Mouse (Mus musculus) cortical plate, adult 2 months (tissue): ENCODE measurements at regions not wholly inside any gene's neighbourhood (a gene's known extent, or its start where the extent isn't known, plus 50 kb on each side); places are given as distances from the start of the nearest gene placed in this dataset.

Experiments used
- CTCF ChIP-seq: fragments of 200-500 bp; IDR thresholded peaks from 2 replicates; pipeline ENCODE4 v1.5.1; 2011; ENCODE audit warnings: mild to moderate bottlenecking, control low read depth, low read length; ENCODE audit not compliant: insufficient read depth; ENCODE audit errors: extremely low read depth
- POLR2A ChIP-seq: fragments of 200-500 bp; IDR thresholded peaks from 2 replicates; pipeline ENCODE4 v1.6.1; 2011; ENCODE audit warnings: mild to moderate bottlenecking, low read length, control low read depth; ENCODE audit not compliant: insufficient read depth; ENCODE audit errors: extremely low read depth

- TF ChIP-seq CTCF (peak; percentile 44; the same call in 1 of the 2 replicates), POLR2A (no peak)
Observed at GRCm38 (mm10) chr2:161470025-161470424, 361.1 kb upstream of the Chd6 start.
